Mouse (Mus musculus): ENCODE measurements around the gene Comp.

DNA sequence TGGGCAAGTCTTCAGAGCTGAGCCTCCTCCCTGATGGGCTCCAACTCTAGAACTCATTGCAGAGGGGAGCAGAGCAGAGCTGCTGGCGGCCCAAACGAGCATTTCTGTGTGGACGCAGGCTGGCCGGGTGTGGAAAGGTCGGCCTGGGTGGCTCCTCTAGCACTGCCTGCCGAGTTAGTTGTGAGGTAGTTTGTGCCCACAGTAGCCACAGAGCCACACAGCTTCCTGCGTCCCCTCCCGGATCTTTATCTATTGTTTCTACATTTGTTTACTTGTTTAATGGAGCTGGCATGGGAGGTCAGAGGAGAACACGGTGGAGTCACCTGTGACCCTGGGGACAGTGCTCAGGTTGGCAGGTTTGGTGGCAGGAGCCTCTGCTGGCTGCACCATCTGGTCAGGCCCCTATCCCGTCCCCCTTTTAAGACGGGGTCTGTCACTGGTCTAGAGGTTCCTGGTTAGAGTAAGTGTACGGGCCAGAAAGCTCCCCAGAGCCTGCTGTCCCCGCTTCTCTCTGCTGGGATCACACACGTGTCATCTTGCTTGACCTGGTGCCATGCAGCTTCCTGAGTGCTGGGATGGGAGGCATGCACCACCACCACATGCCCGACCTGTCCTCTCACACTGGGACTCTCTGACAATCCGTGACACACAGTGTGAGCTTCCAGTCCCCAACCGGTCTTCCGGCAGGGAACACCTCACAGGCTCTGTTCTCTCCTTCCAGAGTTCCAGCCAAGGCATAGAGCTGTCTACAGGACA, 48.2 kb downstream of the Comp start:
- no peak for TF ChIP-seq ZC3H11A (IDR thresholded peaks at IDR 0.05; ENCODE audit: borderline replicate concordance, low read depth, low read length)
- TF ChIP-seq CHD2 (IDR thresholded peaks at IDR 0.05; ENCODE audit: low read depth, low read length), result no peak
- TF ChIP-seq ZNF384 (IDR thresholded peaks at IDR 0.05; ENCODE audit: low read depth, low read length), result no peak
- no peak for TF ChIP-seq HCFC1 (IDR thresholded peaks at IDR 0.05; ENCODE audit: borderline replicate concordance, insufficient read depth, low read length)
- no peak for TF ChIP-seq MAFK (IDR thresholded peaks at IDR 0.05; ENCODE audit: insufficient read depth, low read depth, low read length)
